Mouse (Mus musculus) limb, embryonic 13.5 days (tissue): ENCODE measurements around the gene Cfap61. TPM values are rescaled to one million over a fixed set of nuclear protein-coding genes. Genes with fewer than 3 reads are reported as not detected.
A peak's percentile ranks its signal among the peaks of the same experiment; 100 is the strongest.

Experiments used
- ATAC-seq: fragments of 200-750 bp; cut with Nextera tagmentation; 2 replicates; pipeline ENCODE4 v1.8.0; 2017; ENCODE audit warnings: low read depth, moderate number of reproducible peaks, moderate TSS enrichment; ENCODE audit not compliant: low FRiP score
- H3K27ac ChIP-seq: fragments of 300-500 bp; sonication (generic); 2 replicates; pipeline ENCODE4 v1.5.1; 2015; ENCODE audit warnings: inconsistent platforms, mild to moderate bottlenecking, moderate library complexity
- H3K27me3 ChIP-seq: fragments of 300-500 bp; sonication (generic); 2 replicates; pipeline ENCODE4 v1.6.1; 2015; ENCODE audit warnings: mild to moderate bottlenecking, inconsistent platforms
- H3K36me3 ChIP-seq: fragments of 300-500 bp; sonication (generic); 2 replicates; pipeline ENCODE4 v1.6.1; 2015; ENCODE audit warnings: inconsistent platforms, mild to moderate bottlenecking, moderate library complexity
- H3K4me1 ChIP-seq: fragments of 300-500 bp; sonication (generic); 2 replicates; pipeline ENCODE4 v1.6.1; 2015; ENCODE audit warnings: inconsistent platforms
- H3K4me2 ChIP-seq: fragments of 300-500 bp; sonication (generic); replicated peaks from 2 replicates; pipeline ENCODE4 v1.6.1; 2015; ENCODE audit warnings: inconsistent platforms, mild to moderate bottlenecking, moderate library complexity
- H3K4me3 ChIP-seq: fragments of 300-500 bp; sonication (generic); 2 replicates; pipeline ENCODE4 v1.5.1; 2015; ENCODE audit warnings: moderate library complexity, mild to moderate bottlenecking, inconsistent platforms
- H3K9ac ChIP-seq: fragments of 300-500 bp; sonication (generic); 2 replicates; pipeline ENCODE4 v1.6.1; 2015; ENCODE audit warnings: mild to moderate bottlenecking, inconsistent platforms
- H3K9me3 ChIP-seq: fragments of 300-500 bp; sonication (generic); 2 replicates; pipeline ENCODE4 v1.6.1; 2016; ENCODE audit warnings: inconsistent platforms
- WGBS: fragments of 180-500 bp; shearing (Covaris S2); methylation state at CpG from one replicate; pipeline ENCODE4 v1.1.7; 2015; 5-methylcytosine and 5-hydroxymethylcytosine counted together
- polyA plus RNA-seq: library from polyadenylated mRNA; unstranded; fragments of >200 nt; fragmentation: Nextera tagmentation; extraction: Ambion mirVana; gene quantifications from 2 replicates; pipeline ENCODE4 v1.2.1, GENCODE M21; 2015

Cfap61 gene
- polyA plus RNA-seq, 1 experiment from 2014 or later: 0.24 TPM

DNA sequence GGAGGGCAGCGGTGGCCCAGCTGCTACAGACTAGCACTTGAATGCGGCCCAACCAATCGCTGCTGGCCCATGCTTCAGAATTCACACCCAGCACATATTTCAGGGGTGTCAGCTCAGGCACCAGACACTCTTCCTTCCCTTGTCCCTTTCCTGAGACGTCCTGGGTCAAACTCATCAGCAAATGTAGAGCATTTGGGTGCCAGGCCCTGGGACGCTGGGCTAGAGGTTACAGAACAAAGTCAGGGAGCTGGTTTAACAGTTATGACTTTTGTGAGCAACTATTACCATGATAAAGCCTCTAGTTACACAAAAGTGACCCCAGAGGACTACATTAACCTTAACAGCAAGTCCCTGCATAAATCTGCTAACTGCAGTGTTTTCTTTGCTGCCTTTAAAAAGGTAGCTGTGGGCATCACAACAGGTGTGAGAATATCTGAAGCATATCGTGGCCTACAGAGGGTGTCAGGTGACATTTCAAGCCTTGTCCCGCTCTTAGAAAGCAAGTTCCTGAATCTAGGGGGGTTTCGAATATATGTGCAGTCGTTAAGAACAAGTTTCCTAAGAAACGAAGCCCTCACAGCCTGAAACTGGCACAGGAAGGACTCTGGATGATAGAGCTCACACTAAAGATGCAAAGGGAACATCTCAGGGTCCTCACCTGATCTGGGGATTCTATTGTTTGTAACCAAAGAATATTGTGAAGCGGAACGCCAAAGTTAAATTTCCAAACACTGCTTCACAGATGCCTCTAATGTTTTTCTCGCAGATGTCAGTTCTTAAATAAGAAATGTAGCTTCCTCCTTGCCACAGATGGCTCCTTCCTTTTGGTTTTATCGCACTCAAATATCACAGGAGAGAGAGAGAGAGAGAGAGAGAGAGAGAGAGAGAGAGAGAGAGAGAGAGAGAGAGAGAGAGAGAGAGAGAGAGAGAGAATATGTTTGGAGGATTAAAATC lies 281.8 kb downstream of the Cfap61 start:
- Histone ChIP-seq H3K4me2 (no peak overlapping the region), H3K36me3 (no peaks in the 10 kb centered on the region), H3K27ac (no peak overlapping the region), H3K27me3 (peaks cover 70% of the 10 kb centered on the region), H3K4me1 (peaks cover 21% of the 10 kb centered on the region), H3K9me3 (no peaks in the 10 kb centered on the region), H3K4me3 (no peak overlapping the region), H3K9ac (no peak overlapping the region)
- 12% methylated on average over 14 of the region's 14 CpGs for WGBS
- no peak for ATAC-seq

DNA sequence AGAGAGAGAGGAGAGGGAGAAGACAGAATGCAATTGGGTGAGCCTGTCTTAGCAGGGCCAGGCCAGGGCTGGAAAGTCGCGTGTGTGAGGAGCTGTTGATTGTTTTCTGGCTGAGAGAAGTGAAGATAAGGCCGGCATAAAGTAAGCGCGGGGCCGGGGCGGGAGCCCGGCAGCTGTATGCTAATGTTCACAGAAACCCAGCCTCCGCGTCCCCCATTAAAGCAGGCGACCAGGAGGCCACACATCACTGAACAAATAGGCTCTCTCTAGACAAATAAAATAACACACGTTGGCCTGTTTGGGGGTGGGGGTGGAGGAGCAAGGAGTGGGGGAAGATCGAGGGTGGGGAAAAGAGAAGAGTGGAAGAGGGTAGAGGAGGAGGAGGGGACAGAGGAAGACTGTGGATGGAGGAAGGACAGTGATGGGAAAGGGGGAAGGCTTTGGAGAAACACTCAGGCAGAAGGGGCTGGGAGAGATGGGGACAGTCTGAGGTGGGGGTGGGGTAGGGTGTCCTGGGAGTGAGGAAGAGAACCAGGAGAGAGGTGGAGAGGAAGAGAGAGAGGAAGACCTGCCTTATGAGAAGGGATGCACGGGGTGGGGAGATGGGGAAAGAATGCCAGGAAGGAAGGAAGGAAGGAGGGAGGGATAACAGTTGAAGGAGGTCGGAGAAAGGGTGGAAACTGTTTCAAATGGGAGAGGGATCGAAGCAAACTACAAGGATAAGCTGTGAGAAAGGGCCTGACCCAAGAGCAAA lies 282.8 kb downstream of the Cfap61 start:
- Histone ChIP-seq H3K4me3 (peak overlapping the region; percentile 33; the same call in 1 of the 2 replicates), H3K9ac (no peak overlapping the region), H3K4me1 (peaks cover 28% of the 10 kb centered on the region), H3K9me3 (no peaks in the 10 kb centered on the region), H3K27me3 (peaks cover 80% of the 10 kb centered on the region), H3K4me2 (0 out of 2 replicates have a peak overlapping the region, but pooled peaks have one; percentile 56), H3K36me3 (no peaks in the 10 kb centered on the region), H3K27ac (no peak overlapping the region)
- 2% methylated on average over 16 of the region's 16 CpGs for WGBS
- ATAC-seq: no peak

DNA sequence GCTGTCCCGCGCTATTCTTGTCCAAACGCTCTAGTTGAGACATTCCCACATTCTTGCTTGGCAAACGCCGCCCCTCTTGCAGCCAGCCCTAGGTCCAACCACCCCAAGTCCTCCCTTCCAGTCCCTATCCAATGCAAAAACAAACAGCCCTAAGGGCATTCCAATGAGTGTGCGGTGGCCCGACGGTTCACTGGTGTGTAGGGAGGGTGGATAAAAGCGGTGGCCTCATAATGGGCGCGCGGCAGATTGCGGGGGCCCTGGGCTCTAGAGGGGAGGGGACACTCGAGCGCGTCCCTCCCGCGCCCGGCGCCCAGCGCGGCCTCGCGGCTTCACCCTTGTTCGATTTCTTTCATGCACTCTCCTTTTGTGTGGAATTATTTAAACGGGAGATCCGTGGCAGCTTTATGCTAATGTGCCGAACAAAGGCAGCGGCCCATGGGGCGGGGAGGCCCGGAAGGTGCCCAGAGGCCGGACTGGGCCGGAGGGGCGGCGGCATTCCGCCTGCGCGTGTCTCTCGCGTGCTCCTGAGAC lies 283.6 kb downstream of the Cfap61 start:
- Histone ChIP-seq H3K27ac (no peak overlapping the region), H3K9me3 (no peaks in the 10 kb centered on the region), H3K9ac (0 out of 2 replicates have a peak overlapping the region, but pooled peaks have one; percentile 13), H3K27me3 (peaks cover 89% of the 10 kb centered on the region), H3K36me3 (no peaks in the 10 kb centered on the region), H3K4me3 (peak overlapping the region; percentile 33), H3K4me2 (peak overlapping the region; percentile 56), H3K4me1 (peaks cover 36% of the 10 kb centered on the region)
- no peak for ATAC-seq
- WGBS: 1% methylated on average over 40 of the region's 40 CpGs

DNA sequence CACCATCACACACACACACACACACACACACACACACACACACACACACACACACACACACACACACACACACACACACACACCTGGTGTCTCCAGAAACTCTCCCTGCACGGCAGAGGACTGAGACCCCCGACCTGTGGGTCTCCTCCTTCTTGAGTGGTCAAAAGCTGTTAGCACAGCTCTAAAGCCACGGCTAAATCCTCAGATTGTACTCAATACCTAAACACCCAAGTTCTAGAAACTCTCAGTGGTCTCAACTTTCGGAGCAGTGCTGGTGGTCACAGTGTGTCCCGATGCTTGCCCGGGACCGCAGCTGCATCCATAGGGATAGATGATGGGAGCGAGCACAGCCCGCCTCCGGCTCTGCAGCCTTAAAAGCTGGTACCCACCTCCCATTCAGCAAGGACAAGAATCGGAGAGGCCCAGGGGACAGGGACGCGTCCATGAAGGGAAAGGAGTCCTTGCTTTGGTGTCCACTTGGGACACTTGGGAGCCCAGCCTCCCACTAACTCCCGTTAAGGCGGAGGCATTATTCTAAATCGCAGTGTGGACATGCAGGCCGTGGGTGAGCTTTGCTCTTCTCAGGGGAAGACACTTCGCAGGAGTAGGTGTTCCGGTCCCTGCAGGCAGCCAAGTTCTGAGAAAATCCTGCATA lies 284.4 kb downstream of the Cfap61 start:
- Histone ChIP-seq H3K36me3 (no peaks in the 10 kb centered on the region), H3K4me2 (no peak overlapping the region), H3K27me3 (peaks cover 93% of the 10 kb centered on the region), H3K9me3 (no peaks in the 10 kb centered on the region), H3K9ac (no peak overlapping the region), H3K4me1 (peaks cover 40% of the 10 kb centered on the region), H3K4me3 (no peak overlapping the region), H3K27ac (no peak overlapping the region)
- no peak for ATAC-seq
- 3% methylated on average over 19 of the region's 19 CpGs for WGBS

DNA sequence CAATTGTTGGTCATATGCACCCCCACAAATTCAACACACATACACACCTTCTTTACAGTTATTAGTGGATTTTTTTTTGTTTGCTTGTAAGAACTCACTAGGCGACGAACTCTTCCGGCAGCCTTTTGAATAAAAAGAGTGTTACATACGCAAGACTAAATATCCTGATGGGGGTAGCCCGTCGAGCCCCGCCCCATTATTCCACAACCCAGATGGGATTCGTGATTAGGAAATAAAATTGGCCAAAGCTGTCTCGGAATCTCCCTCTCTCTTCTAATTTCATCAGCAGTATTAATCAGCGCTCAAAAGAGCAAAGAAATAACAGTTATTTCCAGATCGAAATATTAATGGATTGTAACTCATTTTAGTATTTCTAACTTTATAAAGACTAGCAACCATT lies 285.2 kb downstream of the Cfap61 start:
- H3K36me3 ChIP-seq: no peaks in the 10 kb centered on the region
- H3K9ac ChIP-seq: no peak overlapping the region
- H3K4me3 ChIP-seq: no peak overlapping the region
- no peak overlapping the region for H3K4me2 ChIP-seq
- peaks cover 94% of the 10 kb centered on the region for H3K27me3 ChIP-seq
- ATAC-seq: no peak
- WGBS: 11% methylated on average over 11 of the region's 11 CpGs
- H3K4me1 ChIP-seq: peaks cover 40% of the 10 kb centered on the region
- H3K9me3 ChIP-seq: no peaks in the 10 kb centered on the region
- no peak overlapping the region for H3K27ac ChIP-seq

DNA sequence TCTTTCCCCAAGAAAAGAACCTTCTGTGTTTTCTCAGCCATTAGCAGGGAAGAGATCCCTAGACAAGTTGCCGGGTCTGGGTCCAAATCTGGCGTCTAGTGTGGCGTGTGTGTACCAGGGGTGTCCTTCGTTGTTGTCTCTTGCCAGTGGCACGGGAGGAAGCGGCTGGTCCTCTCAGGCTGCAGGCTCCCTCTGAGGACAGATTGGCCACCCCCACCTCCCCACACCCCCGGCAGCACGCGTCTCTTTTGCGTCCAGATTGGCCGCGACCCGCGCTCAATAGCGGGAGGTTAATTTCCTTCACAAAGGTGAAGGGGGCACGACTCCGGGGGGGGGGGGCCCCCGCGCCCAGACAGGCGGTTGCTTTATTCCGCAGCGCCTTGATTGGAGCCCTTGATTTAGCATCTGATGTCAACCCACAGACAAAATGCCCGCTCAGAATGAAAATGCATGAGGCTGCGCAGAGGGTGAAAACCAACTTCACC lies 286.0 kb downstream of the Cfap61 start:
- no peak overlapping the region for H3K9ac ChIP-seq
- H3K36me3 ChIP-seq: no peaks in the 10 kb centered on the region
- no peaks in the 10 kb centered on the region for H3K9me3 ChIP-seq
- H3K27me3 ChIP-seq: peaks cover 94% of the 10 kb centered on the region
- H3K27ac ChIP-seq: no peak overlapping the region
- no peak for ATAC-seq
- WGBS: 0% methylated on average over 24 of the region's 24 CpGs
- peak overlapping the region; percentile 98 for H3K4me2 ChIP-seq
- peaks cover 40% of the 10 kb centered on the region for H3K4me1 ChIP-seq
- H3K4me3 ChIP-seq: peak overlapping the region; percentile 56

DNA sequence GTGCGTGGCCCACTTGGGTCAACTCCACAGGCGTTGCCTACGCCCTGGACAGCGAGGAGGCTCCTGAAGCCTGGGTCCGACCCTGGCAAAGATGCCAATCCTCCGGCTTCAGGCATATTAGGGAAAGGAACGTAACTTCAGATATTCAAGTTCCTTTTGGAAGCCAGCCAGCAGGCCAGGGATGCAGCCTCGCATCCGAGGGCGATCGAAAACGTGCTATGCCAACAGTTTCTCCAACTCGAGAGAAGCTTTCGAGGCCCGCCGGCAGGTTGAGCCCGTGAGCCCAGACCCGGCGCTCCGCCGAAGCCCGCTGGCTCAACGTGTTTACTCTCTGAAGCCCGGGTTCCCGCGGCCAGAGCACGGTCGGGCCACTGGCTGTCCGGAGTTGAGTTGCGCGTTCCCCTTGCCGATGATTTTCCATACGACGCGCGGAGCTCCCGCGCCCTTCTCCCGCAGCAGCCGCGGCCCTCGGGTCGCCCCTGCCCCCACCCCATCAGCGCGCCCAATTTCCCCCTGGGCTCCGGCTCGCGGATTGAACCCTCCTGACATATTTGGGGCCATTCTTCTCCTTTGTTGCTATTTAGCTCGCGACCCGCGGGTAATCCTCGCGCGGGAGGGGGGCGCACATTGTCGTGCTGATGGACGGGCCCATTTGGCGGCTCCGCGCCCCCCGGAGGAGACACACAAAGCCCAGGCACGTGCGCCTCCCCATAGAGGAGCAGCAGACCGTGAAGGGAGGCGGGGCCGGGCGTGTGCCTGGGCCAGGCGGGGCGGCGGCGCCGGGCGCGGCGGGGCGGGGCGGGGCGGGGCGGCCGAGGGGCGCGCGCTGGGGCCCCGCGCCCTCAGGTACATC lies 286.7 kb downstream of the Cfap61 start, which contains the start of gene Insm1:
TSS of gene Insm1 (plus strand) at position 846 of the 853 bp plus-strand sequence.
- Histone ChIP-seq H3K9ac (peak within 1 kb of the TSS; percentile 48), H3K27me3 (peaks cover 94% of the 10 kb centered on the region), H3K4me3 (peak within 1 kb of the TSS; percentile 56), H3K27ac (no peak within 1 kb of the TSS), H3K4me1 (peaks cover 40% of the 10 kb centered on the region), H3K4me2 (peak within 1 kb of the TSS; percentile 98), H3K36me3 (no peaks in the 10 kb centered on the region), H3K9me3 (no peaks in the 10 kb centered on the region)
- under 1% methylated on average over 83 of the region's 86 CpGs for WGBS
- ATAC-seq: peak; percentile 54; the same call in 1 of the 2 replicates

DNA sequence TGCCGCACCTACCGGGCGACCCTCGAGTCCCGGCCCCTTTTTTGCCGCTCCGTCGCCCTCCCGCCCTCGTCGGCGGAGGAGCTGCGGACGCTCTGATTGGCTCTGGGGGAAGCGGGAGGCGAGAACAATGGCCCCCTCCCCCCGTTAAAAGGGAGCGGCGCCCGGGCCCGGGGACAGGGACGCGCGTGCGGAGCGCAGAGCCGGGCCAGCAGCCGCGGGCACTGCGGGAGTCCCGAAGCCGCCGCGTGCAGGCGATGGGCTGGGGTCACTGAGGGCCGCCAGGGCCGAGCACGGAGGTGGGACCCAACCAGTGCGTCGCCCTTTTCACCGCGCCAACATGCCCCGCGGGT lies 287.3 kb downstream of the Cfap61 start:
- Histone ChIP-seq H3K27ac (no peak overlapping the region), H3K9ac (peak overlapping the region; percentile 48)
- 0% methylated on average over 13 of the region's 44 CpGs for WGBS

DNA sequence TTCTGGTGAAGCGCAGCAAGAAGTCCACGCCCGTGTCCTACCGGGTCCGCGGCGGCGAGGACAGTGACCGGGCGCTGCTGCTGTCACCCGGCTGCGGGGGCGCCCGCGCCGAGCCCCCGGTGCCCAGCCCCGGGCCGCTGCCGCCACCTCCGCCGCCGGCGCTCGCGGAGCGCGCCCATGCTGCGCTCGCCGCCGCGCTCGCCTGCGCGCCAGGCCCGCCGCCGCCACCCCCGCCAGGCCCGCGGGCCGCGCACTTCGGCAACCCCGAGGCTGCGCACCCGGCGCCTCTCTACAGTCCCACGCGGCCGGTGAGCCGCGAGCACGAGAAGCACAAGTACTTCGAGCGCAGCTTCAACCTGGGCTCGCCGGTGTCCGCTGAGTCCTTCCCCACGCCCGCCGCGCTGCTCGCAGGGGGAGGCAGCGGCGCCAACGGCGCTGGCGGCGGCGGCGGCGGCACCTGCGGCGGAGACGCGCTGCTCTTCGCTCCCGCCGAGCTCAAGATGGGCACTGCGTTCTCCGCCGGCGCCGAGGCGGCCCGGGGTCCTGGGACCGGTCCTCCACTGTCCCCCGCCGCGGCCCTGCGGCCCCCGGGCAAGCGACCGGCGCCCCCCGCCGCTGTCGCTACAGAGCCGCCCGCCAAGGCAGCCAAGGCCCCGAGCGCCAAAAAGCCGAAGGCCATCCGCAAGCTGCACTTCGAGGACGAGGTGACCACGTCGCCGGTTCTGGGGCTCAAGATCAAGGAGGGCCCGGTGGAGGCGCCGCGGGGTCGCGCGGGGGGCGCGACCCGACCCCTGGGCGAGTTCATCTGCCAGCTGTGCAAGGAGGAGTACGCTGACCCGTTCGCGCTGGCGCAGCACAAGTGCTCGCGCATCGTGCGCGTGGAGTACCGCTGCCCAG lies 287.9 kb downstream of the Cfap61 start:
- peaks cover 95% of the 10 kb centered on the region for H3K27me3 ChIP-seq
- no peaks in the 10 kb centered on the region for H3K9me3 ChIP-seq
- peaks cover 37% of the 10 kb centered on the region for H3K4me1 ChIP-seq
- H3K36me3 ChIP-seq: no peaks in the 10 kb centered on the region
- H3K9ac ChIP-seq: peak overlapping the region; percentile 48
- H3K4me2 ChIP-seq: peak overlapping the region; percentile 98
- H3K4me3 ChIP-seq: peak overlapping the region; percentile 56
- whole genome bisulfite sequencing: under 1% methylated on average over 118 of the region's 133 CpGs
- no peak overlapping the region for H3K27ac ChIP-seq
- ATAC-seq: peak; percentile 6; the same call in 1 of the 2 replicates

More for the DNA sequence above, 287.3 kb downstream of the Cfap61 start:
- H3K4me1 ChIP-seq: peaks cover 40% of the 10 kb centered on the region
- peak; percentile 46; the same call in 1 of the 2 replicates for ATAC-seq
- peak overlapping the region; percentile 98 for H3K4me2 ChIP-seq
- H3K36me3 ChIP-seq: no peaks in the 10 kb centered on the region
- H3K9me3 ChIP-seq: no peaks in the 10 kb centered on the region
- peak overlapping the region; percentile 56 for H3K4me3 ChIP-seq
- H3K27me3 ChIP-seq: peaks cover 95% of the 10 kb centered on the region
